Mouse (Mus musculus) testis, adult 2 months (tissue): Measurements from ENCODE around the gene Zfp697.

Experiments
- CTCF ChIP-seq: fragments of 200-500 bp; IDR thresholded peaks from 2 replicates; pipeline ENCODE4 v1.5.1; 2012; ENCODE audit warnings: low read depth, mild to moderate bottlenecking, inconsistent platforms, low read length, moderate library complexity; ENCODE audit not compliant: control insufficient read depth, insufficient read depth, insufficient replicate concordance
- POLR2A ChIP-seq: fragments of 200-500 bp; IDR thresholded peaks from 2 replicates; pipeline ENCODE4 v1.6.1; 2012; ENCODE audit warnings: low read depth, mild to moderate bottlenecking, inconsistent platforms, low read length, moderate library complexity; ENCODE audit not compliant: control insufficient read depth

DNA sequence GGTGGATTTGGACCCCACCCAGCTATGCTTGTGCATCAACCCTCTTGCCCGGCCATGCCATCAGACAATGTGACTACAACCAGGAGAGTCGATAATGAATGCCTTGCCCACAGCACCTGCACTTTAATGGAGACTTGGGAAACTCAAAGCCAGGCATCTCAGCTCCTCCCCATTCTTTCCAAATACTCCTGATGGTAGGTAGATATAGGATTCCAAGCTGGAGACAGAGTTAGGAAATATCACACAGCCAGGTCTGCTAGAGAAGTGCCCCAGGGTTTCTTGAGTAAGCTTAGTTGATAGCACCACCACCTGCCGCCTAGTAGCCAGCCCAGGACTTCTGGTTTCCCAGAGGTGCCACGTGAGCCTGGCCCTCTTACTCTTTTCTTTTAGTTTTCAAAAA, 15.4 kb upstream of the Zfp697 start:
- TF ChIP-seq POLR2A (no peak), CTCF (no peak)
